Mouse (Mus musculus) activated CD4-positive, CD25-positive, alpha-beta regulatory T cell (primary cell): ENCODE measurements around the gene Mtm1. TPM values are rescaled to one million over a fixed set of nuclear protein-coding genes. Genes with fewer than 3 reads are reported as not detected.

ENCODE experiments used
- polyA plus RNA-seq, 2 experiments: library from polyadenylated mRNA; unstranded; fragments of 100-300 nt; shearing (Covaris generic); gene quantifications; one replicate each; pipeline ENCODE4 v1.2.1; 2017

Mtm1 gene
- 1 to 10 TPM; 7.5 to 8.0 TPM for polyA plus RNA-seq

DNA sequence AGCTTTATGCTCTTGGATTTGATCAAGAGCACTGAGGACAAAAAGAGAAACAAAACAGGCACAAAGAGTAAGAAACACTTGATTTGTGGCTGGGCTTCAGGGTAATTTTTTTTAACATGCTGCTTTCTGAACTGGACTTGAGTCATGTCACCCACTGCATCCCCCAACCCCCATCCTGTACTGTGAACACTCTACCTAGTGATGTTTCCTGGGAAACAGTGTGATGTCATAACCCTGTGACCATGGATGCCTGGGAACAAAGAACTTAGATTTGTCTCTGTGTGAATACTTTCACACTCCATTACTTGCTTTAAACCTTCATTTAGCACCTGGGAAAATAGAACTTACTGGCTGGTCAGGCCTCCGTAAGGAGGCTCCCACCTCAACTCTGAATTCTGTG lies at the start of gene Mtm1:
Gene Mtm1 (plus strand): TSS at position 301 of the 400 bp plus-strand sequence.

DNA sequence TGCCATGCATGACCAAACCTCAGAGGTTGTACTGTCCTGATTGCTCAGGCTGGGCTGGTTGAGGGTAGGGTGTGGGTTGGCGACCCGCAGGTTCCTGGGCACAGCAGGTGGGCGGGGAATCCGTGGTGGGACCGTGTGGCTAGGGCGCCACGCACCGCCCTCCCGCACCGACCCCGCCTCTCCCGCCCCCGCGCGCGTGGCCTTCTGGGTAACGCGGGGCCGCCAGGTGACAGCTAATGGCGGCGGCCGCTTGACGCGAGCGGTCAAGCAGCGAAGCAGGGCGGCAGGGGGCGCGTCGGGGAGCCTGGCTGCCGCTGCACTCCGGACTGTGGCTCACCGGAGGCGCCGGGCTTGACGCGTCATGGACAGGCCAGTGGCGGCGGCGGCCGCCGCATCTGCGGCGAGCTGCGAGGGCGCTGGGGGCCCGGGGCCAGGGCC lies 154.0 kb downstream of the Mtm1 start, which contains the start of gene Mtmr1:
Gene Mtmr1 (plus strand): TSS at position 207 of the 438 bp plus-strand sequence.

Other genes starting within 250 kb of the Mtm1 start
- under 1 TPM in 1 of 2 experiments, not detected in 1; 0.15 TPM for gene Mamld1, start 160.5 kb upstream of the Mtm1 start, polyA plus RNA-seq
- gene Mtmr1, start 154.0 kb downstream of the Mtm1 start, polyA plus RNA-seq = 10 to 100 TPM; 50.7 to 59.3 TPM